Mouse (Mus musculus): ENCODE results near the gene Astn1. TPM values are rescaled to one million over a fixed set of nuclear protein-coding genes. Genes with fewer than 3 reads are reported as not detected.

The Astn1 gene
- total RNA-seq, 2 experiments from 2014 or later, result not detected

DNA sequence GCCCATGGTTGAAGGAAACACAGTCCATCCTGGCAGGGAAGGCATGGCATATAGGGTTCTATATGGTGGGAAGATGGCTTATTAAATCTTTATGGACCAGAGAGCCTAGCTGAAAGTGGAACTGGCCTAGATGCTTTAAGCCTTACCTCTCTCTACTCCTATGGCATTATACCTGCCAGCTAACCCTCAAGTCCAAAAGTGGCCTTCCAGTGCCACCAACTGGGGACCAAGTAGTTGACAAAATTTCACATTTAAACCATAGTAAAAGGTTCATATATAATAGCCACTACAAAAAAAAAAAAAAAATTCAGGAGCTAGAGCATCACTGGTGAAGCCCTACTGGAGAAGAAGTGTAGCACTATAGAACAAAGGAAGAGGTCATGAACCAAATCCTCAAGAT, 150.0 kb downstream of the Astn1 start:
- ATAC-seq (replicated peaks; ENCODE audit: low FRiP score, poor library complexity, severe bottlenecking), result no peak

DNA sequence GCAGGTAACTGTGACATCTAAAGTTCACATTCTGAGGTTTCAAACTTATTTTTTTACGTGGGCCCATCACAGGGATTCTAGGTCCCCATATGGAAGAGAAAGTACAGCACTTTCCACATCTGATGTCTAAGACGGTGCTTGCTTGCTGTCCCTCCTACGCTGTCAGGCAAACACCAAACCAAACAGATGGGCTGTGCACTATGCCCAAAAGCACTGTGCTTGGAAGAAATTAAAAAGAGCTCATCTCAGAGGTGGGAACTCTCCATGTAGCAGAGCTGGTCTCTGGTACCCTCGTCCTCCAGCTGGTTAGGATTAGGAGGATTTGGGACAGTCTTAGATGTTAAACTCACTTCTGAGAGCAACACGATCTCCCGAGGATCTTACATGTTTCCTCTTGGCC, 150.6 kb downstream of the Astn1 start:
- ATAC-seq (replicated peaks; ENCODE audit: low FRiP score, poor library complexity, severe bottlenecking), result no peak

DNA sequence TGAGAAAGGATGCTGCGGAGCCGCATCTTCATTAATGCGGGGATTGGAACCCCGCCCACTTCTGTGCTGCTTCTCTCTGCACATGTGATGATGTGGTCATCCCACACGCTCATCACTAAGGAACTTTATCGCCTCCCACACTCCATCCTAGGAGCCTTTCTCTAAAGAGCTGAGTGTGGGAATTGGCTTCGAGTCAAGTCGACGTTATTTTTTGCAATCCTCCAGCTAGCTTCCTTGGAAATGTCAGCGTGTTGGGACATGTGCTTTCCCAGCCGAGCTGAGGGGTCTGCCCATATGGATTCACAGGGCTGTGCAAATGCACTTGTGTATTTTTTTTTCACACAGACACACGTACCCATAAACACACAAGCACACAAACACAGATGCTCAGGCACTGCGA, 151.5 kb downstream of the Astn1 start:
- no peak for ATAC-seq (replicated peaks; ENCODE audit: low FRiP score, poor library complexity, severe bottlenecking)

DNA sequence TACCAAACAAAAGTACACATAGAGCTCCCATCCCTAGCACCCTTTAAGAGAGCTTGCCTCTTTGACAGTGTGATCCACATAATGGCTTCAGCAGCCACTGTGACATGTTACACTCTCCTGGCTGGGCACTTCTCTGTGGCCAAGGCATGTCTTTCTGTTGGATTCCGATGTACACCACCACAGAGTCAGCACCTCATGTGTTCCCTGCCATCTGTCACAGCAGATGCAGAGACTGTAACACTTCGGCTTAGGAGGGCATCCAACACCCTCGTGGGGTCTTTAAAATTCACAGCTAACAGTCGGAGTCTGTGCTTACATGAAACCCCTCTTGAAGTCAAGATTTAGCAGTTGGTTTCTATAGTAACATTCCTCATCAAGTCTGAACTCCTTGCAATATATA, 154.5 kb downstream of the Astn1 start:
- ATAC-seq (replicated peaks; ENCODE audit: low FRiP score, poor library complexity, severe bottlenecking), result no peak

DNA sequence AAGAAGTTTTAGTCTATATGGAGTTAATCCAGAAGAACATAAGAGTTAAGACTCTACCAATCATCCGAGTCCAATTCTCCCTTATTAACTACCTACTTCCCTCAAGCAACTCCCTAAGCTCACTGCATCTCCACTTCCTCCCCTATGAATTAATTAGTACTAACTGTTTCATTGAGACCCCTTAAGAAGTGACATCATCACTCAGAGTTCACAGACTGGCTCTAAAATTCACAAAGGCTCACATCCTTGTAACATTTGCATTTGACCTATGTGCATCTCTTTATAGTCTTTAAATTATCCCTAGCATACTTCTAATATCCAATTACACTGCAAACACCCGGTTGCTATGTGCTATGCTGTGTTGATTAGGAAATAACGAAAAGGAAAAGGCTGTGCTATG, 174.1 kb downstream of the Astn1 start:
- no peak for ATAC-seq (replicated peaks; ENCODE audit: low FRiP score, poor library complexity, severe bottlenecking)

DNA sequence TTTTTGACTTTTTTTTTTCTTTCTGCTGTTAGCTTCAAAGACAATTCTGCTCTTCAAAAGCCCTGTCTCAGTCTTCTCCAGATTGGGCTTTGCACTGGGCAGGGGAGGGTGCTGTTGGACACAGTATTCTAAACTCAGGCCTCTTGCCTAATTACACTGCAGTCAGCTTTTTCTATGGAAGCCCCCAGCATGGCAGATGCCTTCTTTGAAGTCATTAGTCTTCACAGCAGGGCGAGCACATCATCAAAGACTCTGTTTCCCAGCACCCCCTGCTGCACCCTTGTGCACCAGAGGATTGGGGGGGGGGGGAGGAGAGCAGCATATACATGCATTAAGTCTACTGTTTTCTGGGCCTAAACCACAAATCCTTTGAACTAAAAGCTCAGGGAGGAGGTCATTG, 174.8 kb downstream of the Astn1 start:
- ATAC-seq (replicated peaks; ENCODE audit: low FRiP score, poor library complexity, severe bottlenecking), result no peak

DNA sequence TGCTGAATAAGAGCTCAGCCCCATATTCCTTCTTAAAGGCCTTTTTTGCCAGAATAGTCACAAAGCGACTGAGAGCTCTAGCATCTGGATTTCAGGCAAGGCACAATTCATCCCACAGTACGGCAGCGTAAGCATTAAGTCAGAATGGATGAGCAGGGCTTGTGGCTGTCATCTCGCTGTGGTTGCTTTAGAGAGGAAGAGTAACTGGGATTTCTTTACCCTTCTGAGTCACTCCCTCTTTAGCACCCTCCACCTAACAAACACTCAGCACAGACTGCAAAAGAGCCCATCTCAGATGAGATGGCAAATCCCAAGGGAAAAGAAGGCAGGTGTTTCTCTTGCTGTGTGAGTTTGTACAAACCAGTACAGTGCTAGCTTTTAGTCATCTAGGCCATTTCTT, 183.0 kb downstream of the Astn1 start:
- no peak for ATAC-seq (replicated peaks; ENCODE audit: low FRiP score, poor library complexity, severe bottlenecking)

DNA sequence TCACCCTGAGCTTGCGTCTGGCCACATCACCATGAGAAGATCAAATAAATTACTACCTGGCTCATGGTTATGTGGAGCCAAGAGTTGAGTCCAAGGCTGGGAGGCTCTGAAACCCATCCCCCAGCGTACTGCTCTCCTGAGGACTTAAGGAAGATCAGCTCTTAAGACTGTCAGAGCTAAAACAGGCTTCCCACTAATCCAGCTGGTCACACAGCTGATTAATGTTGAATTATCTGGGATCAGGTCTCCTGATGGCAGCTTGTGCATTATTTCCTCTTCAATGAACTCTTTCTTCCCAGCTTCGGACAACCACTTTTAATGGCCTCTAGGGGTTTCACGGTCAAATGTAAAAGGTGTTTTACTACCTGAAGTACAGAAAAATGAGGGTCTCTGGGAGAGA, 184.4 kb downstream of the Astn1 start:
- no peak for ATAC-seq (replicated peaks; ENCODE audit: low FRiP score, poor library complexity, severe bottlenecking)

DNA sequence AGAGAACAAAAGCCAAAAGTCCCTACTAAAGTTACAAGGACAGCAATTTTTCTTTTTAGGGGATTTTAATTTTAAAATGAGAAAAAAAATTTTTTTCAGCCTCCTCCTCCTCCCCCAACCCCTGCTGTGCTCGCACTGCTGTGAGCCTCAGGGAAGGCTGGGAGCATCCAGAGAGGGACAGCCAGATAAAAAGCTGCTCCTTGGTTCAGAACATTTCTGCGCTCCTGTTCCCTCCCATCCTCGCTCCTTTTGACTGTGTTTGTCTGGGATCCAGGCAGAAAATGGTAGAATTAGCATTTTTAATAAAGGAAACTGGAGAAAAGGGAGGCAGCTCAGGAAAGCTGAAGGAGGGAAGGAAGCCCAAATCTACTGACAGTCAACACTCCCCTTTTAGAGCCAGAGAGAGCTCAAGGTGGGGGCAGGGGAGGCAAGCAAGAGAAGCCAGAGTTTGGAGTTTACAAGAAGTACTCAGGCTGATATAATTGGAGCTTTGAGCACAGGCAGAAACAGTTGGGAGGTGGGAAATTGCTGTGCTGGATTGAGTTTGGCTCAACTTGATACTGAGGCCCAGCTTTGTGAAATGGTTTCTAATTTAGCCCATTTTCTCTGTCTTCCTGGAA, 185.6 kb downstream of the Astn1 start:
- ATAC-seq (replicated peaks; ENCODE audit: low FRiP score, poor library complexity, severe bottlenecking), result no peak

DNA sequence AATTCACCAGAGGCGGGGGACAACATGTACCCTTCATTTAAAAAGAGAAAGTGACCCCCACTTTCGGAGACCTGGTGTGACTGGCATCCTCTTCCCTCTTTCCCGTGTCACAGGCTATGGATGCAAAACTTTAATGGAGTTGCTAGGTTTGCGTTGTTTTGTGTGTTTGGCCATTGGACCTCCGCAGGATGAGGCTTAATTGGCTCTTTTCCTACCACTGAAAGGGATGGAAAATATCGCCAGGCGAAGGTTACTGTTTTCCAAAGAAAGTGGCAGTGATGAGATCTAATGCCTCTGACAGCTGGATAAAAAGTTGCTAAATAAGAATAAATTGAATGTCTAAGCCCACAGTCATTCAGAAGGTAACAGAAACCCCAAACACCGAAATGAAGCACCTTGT, 186.2 kb downstream of the Astn1 start:
- no peak for ATAC-seq (replicated peaks; ENCODE audit: low FRiP score, poor library complexity, severe bottlenecking)

DNA sequence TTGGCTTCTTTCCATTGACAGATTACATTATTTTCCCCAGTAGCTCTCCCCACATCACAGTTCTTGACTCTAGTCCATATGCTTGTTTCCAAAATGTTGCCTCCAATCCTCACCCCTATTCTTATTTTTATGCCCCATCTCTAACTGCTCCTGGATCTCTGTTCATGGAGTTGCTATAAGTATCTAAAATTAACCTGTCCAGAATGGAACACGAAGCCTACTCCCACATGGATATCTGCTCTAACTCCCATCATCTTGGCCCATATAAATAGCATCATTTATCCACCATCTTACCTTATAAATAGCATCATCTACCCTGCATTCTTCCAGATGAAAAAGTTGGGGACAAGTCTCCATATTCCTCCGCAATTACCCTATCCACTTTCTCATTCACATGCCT, 187.5 kb downstream of the Astn1 start:
- no peak for ATAC-seq (replicated peaks; ENCODE audit: low FRiP score, poor library complexity, severe bottlenecking)

DNA sequence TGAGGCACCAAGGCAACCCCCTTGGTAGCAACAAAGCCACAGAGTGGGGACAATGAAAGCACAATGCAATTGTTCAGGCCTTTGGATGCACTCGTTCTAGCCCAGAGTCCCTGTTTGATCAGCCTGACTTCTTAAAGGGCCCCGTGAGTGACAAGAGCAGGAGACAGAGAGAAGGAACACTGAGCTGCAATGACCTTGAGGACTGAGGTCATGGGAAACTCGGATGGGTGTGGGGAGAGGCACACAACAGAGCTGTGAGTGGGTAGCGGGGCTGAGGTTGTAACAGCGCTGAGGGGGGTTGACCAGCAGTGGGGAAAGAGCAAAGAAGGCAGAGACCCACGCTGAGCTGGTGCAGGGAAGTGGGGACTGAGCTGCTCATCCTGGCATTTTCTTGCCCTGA, 189.9 kb downstream of the Astn1 start:
- ATAC-seq (replicated peaks; ENCODE audit: low FRiP score, poor library complexity, severe bottlenecking), result no peak

DNA sequence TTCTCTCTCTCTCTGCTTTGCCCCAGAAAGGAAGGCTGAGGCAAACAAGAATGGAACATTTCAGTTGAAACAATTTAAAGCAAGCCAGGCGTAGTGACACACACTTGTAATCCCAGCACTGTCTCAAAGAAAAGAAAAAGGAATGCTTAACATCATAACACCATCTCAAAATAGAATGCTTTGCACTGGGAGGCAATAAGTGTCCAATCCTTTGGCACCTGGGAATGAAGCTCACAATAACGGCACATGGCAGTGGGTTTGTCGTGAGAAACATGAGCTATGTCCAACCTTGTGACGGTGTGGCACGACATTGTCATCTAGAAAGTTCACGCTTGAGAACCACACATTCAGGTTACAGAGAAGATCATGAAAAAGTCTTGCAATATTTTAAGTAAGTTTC, 191.3 kb downstream of the Astn1 start:
- ATAC-seq (replicated peaks; ENCODE audit: low FRiP score, poor library complexity, severe bottlenecking), result no peak

DNA sequence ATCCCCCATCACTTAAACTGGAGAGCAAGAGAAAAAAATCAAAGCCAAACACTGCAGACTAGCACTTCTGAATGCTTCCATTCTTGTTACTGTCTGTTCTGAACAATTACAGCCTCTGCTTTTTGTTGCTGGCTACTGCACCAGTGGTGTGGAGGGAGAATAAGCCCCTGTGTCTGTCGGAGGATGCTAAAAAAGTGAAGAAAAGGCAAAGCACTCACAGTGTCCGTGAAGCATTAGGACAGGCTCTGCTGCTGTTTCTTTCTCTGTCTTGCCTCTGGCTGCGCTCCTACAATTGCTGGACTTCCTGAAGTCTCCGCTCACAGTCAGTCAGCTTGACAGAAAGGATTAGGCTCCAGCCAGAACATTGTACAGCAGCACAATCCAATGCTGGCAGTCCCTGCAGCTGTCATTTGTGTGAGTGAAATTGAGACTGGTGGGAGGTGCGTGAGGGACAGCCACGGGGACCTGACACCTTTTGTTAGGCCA, 192.0 kb downstream of the Astn1 start:
- no peak for ATAC-seq (replicated peaks; ENCODE audit: low FRiP score, poor library complexity, severe bottlenecking)

DNA sequence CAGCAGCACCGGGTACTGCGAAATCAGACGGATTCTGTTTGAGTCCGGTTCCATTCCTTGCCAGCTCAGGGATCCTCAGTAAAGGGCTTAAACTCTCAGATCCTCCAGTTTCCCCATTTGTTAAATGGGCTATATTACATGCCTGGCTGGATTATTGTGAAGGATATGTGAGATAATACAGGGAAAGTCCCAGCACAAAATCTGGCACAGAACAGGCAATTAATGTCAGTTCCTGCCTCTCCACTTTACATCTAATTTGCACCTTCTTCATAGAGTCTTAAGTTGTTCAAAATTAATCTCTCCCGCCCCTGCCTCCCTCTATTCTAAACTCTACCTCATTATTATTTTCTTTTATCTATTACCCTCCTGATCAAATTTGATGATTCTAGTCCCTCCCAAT, 211.1 kb downstream of the Astn1 start:
- ATAC-seq (replicated peaks; ENCODE audit: low FRiP score, poor library complexity, severe bottlenecking), result no peak

DNA sequence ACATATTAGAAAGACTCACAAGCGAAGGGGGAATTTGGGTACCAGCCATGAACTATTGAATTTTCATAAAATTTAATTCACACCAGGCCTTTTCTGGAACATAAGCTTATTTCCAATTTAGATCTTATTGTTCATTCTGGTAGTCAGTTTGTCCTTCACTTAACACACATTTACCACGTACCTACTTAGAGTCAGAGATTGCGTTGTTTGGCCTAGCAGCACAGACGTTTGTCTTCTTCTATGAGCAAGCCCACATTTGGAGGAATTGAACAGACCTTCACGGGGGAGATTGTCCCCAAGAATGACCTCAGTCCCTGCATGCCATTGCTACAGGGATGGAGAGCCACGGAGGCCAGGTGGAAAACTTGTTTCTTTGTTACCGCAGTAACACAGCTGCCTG, 211.5 kb downstream of the Astn1 start:
- ATAC-seq (replicated peaks; ENCODE audit: low FRiP score, poor library complexity, severe bottlenecking), result no peak

DNA sequence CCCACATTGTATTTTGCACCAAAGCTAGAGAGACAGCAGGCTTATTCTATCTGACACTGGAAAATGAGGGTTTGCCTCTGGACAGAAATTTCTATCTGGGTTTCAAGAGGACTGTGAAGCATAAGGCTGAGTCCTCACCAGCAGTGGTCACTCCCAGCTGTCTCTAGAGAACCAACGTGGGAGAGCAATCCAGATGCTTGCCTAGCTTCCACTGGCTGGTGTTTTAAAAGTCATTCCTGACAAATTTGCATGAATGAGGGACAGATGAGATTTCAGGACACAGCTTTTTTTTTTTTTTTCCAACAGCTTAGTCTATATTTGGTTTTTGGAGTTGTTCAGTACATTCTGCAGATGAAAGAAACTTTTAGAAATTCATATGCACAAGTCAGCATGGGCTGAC, 213.9 kb downstream of the Astn1 start:
- ATAC-seq (replicated peaks; ENCODE audit: low FRiP score, poor library complexity, severe bottlenecking), result no peak

DNA sequence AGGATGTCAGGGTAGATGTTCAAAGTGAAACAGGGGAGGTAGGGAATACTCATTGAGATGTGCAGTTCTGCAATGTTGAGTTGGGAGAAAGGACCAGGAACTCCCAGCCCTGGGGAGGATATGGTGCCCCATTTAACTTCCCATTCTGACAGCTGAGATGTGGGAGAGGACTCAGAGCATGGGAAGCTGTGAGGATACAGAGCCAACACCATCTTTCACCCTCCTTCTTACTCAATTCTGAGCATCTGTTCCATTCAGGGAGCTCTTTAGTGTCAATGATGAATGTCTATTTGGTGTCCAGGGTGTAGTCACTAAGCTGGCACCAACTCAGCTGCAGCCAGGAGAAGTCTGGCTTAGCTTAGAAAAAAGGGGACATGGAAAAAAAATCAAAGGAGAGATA, 219.7 kb downstream of the Astn1 start:
- ATAC-seq (replicated peaks; ENCODE audit: low FRiP score, poor library complexity, severe bottlenecking), result no peak

DNA sequence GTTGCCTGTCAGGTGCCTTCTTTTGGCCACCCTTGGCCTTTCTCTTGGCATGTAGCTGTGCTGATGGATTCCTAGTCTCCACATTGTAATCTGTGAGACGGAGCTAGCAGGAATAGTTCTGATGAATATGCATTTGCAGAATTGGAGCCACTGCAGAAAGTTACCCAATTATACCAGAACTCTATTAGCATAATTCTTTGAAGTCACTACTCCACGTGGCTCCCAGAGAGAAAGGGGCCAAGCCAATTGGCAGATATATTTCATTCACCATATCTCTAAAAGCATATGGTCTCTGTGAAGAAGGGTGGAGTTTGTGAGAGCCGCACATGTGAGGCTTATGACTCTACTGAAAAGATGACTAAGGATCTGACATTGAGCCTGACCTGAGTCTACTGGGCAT, 226.8 kb downstream of the Astn1 start:
- ATAC-seq (replicated peaks; ENCODE audit: low FRiP score, poor library complexity, severe bottlenecking), result no peak

DNA sequence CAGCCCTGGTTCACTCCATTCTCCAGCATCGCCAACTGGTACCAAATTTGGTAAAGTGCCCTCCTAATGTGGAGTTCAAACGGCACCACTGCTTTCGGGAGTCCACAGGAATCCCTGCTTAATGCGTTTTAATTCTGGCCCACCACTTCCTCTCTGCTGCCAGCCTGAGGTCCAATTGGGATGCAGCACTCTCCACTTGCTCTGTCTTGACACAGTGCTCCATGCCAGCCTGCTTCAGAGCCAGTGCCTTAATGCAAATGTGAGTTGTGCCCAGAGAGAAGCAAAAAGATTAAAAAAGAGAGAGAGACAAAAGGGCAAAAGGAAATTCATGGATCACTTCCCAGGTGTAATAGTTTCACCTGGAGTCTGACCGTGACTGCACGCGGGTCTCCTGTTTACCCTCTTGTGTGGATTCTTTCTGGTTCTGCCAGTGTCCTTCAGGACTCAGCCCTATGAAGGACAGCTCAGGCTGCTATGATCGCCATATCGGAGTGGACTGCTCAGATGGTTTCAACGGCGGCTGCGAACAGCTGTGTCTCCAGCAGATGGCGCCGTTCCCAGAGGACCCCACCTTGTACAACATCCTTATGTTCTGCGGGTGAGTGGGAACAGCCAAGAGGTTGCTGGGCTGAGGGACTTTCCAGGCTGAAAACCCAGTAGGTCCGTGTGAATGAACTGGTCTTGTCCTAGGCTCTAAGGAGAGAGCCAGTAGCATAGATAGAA, 234.8 kb downstream of the Astn1 start:
- ATAC-seq (replicated peaks; ENCODE audit: low FRiP score, poor library complexity, severe bottlenecking), result no peak

DNA sequence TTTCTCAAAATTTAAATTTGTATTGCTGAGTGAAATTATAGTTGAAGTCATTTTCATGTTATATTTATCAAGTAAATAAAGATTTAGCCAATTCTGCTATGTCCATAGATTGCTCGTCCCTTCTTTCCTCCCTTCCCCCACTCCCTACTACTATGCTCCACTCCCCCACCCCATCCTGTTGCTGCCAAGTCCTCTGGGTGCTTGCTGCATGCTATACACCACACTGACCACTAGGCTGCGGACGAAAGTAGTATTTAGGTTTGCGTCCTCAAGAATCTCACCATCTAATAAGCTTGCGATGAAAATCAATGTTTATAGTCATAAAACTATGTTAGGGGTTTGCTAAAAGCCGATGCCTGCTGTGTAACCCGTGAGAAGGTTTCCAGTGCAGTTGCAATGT, 235.9 kb downstream of the Astn1 start:
- ATAC-seq (replicated peaks; ENCODE audit: low FRiP score, poor library complexity, severe bottlenecking), result no peak

DNA sequence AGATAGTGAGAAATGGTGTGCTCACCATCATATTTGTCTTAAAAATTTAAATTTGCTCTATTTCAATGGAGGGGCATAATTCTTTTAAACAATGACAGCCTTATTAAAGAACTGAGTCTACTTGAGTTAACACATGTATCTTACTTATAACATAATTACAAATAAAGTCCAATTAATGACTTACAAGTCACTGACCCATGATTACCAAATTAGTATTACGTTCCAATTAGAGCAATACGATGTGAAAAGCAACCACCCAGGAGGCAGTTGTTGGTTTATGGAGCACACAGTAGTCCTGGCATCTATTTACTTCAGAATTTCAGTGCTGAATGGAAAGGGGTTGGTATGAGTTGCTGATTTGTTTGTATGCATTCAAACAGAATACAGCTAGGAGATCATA, 237.4 kb downstream of the Astn1 start:
- ATAC-seq (replicated peaks; ENCODE audit: low FRiP score, poor library complexity, severe bottlenecking), result no peak

Measured in erythroblast, adult 5-6 weeks (primary cell).